Mouse (Mus musculus): ENCODE data around the gene Ccdc175.

DNA sequence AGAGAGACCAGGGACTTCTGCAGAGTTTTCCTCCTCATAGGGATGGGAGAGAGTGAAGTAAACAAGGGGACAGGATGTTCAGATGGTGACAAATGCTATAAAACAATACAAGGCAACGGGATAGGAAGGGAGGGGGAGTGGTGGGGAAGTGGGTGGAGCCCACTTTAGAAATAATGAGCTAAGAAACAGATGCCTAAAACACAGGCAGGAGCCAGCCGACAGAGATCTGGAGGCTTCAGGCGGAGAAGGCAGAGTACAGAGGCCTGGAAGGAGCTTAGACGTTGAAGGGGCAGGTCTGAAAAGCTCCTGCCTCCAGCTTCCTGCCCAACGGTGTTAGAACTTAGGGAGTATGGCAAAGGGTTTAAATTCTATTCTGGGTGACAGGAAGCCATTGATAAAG lies 28.7 kb upstream of the Ccdc175 start:
- TF ChIP-seq CTCF (IDR thresholded peaks at IDR 0.05; ENCODE audit: control insufficient read depth, insufficient read depth, insufficient replicate concordance, low read depth, low read length): no peak
- no peak for TF ChIP-seq POLR2A (IDR thresholded peaks at IDR 0.05; ENCODE audit: control insufficient read depth, low read depth, low read length)
